20 mouse cellular contexts compared by ENCODE assay signal in the genomic region with DNA sequence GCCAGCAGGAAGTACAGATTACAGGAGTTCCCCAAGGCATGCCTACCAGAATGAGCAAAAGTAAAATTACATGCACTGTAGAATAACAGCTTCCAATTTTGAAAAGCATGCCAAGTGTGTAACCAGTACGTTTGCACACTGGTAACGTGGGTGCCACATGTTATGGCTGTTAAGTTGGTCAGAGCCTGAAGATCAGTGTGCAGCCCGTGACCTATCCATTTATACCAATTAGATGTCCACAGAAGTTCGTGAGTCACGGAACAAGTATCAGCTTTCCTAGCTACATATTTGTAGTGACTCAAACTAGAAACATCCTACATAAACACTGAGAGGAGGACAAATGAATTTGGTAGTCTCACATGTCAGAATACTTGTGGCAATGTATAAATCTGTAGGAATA.
"Had no signal": no experiment of that assay in that cellular context is flagged by ENCODE, and none has a peak within 500 bp of the region (broad histone marks: within the 10 kb centered on the region; RNA-seq: fewer than 3 reads in every experiment).

No protein-coding gene starts in this region.

- DNase-seq: kidney, postnatal 14 days; kidney, postnatal 4 days; left cerebral cortex, postnatal 4 days; liver, postnatal 0 days; lung, postnatal 10 days; lung, postnatal 36 days; right cerebral cortex, adult 18-20 months; right cerebral cortex, postnatal 14 days; right cerebral cortex, postnatal 4 days; thymus, adult 2 months; thymus, postnatal 14 days; thymus, postnatal 4 days had no signal

- H3K27ac ChIP-seq: limb, embryonic 12.5 days; limb, embryonic 15.5 days; liver, embryonic 14.5 days; lung, embryonic 15.5 days; midbrain, embryonic 10.5 days; midbrain, embryonic 13.5 days; stomach, postnatal 0 days had no signal

- H3K4me3 ChIP-seq: limb, embryonic 12.5 days; limb, embryonic 15.5 days; lung, embryonic 15.5 days; megakaryocyte, embryonic 14.5 days; midbrain, embryonic 10.5 days; midbrain, embryonic 13.5 days had no signal

- H3K4me1 ChIP-seq: lung, embryonic 15.5 days had no signal
